Mouse (Mus musculus) hindbrain, embryonic 12.5 days (tissue): Measurements from ENCODE around the gene Smurf1. TPM values are rescaled to one million over a fixed set of nuclear protein-coding genes. Genes with fewer than 3 reads are reported as not detected.

ENCODE experiments used
- ATAC-seq: fragments of 200-750 bp; cut with Nextera tagmentation; 2 replicates; pipeline ENCODE4 v1.8.0; 2017; ENCODE audit warnings: moderate TSS enrichment; ENCODE audit not compliant: low FRiP score
- H3K27ac ChIP-seq: fragments of 300-500 bp; sonication (generic); 2 replicates; pipeline ENCODE4 v1.5.1; 2016; ENCODE audit warnings: mild to moderate bottlenecking
- H3K27me3 ChIP-seq: fragments of 300-500 bp; sonication (generic); 2 replicates; pipeline ENCODE4 v1.6.1; 2016; ENCODE audit warnings: mild to moderate bottlenecking
- H3K36me3 ChIP-seq: fragments of 300-500 bp; sonication (generic); 2 replicates; pipeline ENCODE4 v1.6.1; 2016; ENCODE audit warnings: mild to moderate bottlenecking
- H3K4me1 ChIP-seq: fragments of 300-500 bp; sonication (generic); 2 replicates; pipeline ENCODE4 v1.6.1; 2016
- H3K4me2 ChIP-seq: fragments of 300-500 bp; sonication (generic); replicated peaks from 2 replicates; pipeline ENCODE4 v1.6.1; 2016; ENCODE audit warnings: mild to moderate bottlenecking
- H3K4me3 ChIP-seq: fragments of 300-500 bp; sonication (generic); 2 replicates; pipeline ENCODE4 v1.5.1; 2016; ENCODE audit warnings: mild to moderate bottlenecking
- H3K9ac ChIP-seq: fragments of 300-500 bp; sonication (generic); 2 replicates; pipeline ENCODE4 v1.6.1; 2016; ENCODE audit warnings: mild to moderate bottlenecking, moderate library complexity
- H3K9me3 ChIP-seq: fragments of 300-500 bp; sonication (generic); replicated peaks from 2 replicates; pipeline ENCODE4 v1.6.1; 2016; ENCODE audit warnings: mild to moderate bottlenecking
- WGBS: fragments of 180-500 bp; shearing (Covaris S2); methylation state at CpG from one replicate; pipeline ENCODE4 v1.1.7; 2016; 5-methylcytosine and 5-hydroxymethylcytosine counted together
- polyA plus RNA-seq: library from polyadenylated mRNA; unstranded; fragments of >200 nt; fragmentation: Nextera tagmentation; extraction: Ambion mirVana; gene quantifications from 2 replicates; pipeline ENCODE4 v1.2.1, GENCODE M21; 2016

Smurf1 gene
- polyA plus RNA-seq, 1 experiment from 2014 or later = 33.3 TPM

DNA sequence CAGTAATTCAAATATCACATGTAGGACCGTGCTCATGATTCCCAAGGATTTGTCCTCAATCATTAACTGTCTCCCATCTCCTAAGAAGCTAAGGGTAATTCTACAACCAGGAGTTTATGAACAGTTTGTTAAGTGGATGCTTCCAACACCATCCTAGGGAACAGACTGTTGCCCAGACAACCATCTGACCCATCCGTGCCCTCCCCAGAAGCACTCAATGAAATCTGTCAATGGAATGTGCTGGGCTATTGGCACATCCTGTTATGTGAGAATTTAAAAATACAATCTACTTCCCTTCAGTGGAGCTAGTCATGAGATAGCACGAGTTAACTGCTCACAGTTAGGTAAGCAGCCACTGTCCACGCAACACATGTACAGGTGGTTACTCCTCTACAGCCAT is 56.1 kb downstream of the Smurf1 start:
- no peaks in the 10 kb centered on the region for H3K9me3 ChIP-seq
- H3K4me3 ChIP-seq = no peak overlapping the region
- no peak for ATAC-seq
- no peaks in the 10 kb centered on the region for H3K36me3 ChIP-seq
- no peak overlapping the region for H3K4me2 ChIP-seq
- H3K4me1 ChIP-seq = peaks cover 23% of the 10 kb centered on the region
- WGBS = 77% methylated on average over 4 of the region's 4 CpGs
- no peak overlapping the region for H3K27ac ChIP-seq
- no peak overlapping the region for H3K9ac ChIP-seq
- H3K27me3 ChIP-seq = no peaks in the 10 kb centered on the region

DNA sequence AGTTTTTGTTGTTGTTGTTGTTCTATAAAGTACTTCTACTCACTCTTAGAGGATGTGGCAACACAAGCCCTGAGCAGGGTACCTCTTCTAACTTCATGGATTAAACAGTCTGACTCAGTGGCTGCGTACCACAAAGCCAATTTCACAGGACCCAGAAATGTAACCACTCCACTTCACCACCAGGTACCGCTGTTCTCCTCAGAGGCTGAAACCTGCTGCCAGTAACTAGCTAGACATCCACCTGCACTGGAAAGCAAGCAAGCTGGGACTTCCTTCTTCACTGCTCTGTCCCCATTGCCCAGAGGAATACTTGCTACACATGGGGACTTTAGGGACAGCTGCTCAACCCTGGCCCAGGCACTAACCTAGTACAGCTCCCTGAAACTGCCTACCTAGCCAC is 58.1 kb downstream of the Smurf1 start:
- Histone ChIP-seq H3K9me3 (no peaks in the 10 kb centered on the region), H3K27me3 (no peaks in the 10 kb centered on the region), H3K36me3 (no peaks in the 10 kb centered on the region), H3K4me1 (peaks cover 16% of the 10 kb centered on the region), H3K4me2 (no peak overlapping the region), H3K27ac (no peak overlapping the region), H3K9ac (no peak overlapping the region), H3K4me3 (no peak overlapping the region)
- WGBS = 67% methylated on average over 2 of the region's 2 CpGs
- ATAC-seq = no peak

DNA sequence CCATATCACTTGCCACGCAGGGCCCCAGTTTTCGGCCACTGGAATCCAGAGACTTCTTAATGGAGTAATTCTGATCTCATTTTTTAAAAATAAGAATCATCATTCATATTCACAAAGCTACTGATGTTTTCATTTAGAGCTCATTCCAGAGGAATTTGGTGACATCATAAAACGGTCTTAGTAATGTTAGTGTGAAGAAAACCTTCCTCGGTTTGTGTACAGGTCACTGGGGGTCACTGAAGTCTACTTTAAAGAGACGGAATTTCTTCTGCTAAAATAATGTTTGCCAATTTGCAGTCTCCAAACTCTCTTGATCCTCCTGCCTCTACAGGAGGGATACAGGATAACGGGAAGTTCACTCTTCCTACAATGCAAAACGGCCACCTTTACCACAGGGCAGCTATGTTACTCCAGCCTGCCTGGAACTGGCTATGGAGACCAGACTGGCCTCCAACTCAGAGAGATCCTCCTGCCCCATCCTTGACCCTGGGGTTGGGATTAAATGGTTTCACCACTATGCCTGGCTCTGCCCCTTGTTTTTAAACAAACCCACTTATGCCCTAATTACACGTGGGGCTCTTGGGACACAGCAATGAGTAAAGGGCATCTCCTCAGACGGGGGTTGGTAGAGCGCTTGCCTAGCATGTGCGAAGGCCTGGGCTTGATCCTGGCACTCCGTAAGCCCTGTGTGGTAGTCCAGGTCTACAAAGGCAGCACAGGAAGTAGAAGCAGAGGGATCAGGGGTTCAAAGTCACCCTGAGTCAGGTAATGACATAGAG is 61.1 kb downstream of the Smurf1 start:
- peaks cover 17% of the 10 kb centered on the region for H3K4me1 ChIP-seq
- peaks cover 12% of the 10 kb centered on the region; the same call in 1 of the 2 replicates for H3K36me3 ChIP-seq
- no peaks in the 10 kb centered on the region for H3K9me3 ChIP-seq
- H3K27me3 ChIP-seq = no peaks in the 10 kb centered on the region
- no peak overlapping the region for H3K27ac ChIP-seq
- H3K4me2 ChIP-seq = no peak overlapping the region
- 86% methylated on average over 12 of the region's 12 CpGs for WGBS
- ATAC-seq = no peak
- H3K9ac ChIP-seq = no peak overlapping the region
- H3K4me3 ChIP-seq = no peak overlapping the region

DNA sequence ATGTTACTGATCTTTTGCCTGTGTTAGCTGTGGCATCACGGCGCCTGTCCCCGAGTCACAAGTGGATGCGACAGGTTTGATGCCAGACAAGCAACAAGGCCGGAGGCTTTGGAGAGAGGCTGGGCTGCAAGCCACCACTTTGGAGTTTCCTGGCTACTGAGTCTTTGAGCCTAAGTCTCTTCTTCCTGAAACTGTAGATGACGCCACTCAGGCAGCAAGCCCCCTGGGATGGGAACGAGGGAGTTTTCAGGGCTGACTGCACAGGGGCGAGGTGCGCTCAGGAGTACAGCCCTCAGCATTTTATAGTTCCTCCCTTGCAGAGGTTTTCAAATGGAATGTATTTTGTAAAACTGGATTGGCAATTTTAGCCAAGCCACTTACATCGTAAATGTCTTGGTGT is 63.9 kb downstream of the Smurf1 start:
- H3K27ac ChIP-seq = 0 out of 2 replicates have a peak overlapping the region, but pooled peaks have one; percentile 7
- H3K4me1 ChIP-seq = peaks cover 32% of the 10 kb centered on the region
- 71% methylated on average over 10 of the region's 10 CpGs for WGBS
- H3K4me2 ChIP-seq = no peak overlapping the region
- no peaks in the 10 kb centered on the region for H3K27me3 ChIP-seq
- no peak for ATAC-seq
- no peak overlapping the region for H3K9ac ChIP-seq
- no peaks in the 10 kb centered on the region for H3K9me3 ChIP-seq
- H3K4me3 ChIP-seq = no peak overlapping the region
- peaks cover 22% of the 10 kb centered on the region for H3K36me3 ChIP-seq

DNA sequence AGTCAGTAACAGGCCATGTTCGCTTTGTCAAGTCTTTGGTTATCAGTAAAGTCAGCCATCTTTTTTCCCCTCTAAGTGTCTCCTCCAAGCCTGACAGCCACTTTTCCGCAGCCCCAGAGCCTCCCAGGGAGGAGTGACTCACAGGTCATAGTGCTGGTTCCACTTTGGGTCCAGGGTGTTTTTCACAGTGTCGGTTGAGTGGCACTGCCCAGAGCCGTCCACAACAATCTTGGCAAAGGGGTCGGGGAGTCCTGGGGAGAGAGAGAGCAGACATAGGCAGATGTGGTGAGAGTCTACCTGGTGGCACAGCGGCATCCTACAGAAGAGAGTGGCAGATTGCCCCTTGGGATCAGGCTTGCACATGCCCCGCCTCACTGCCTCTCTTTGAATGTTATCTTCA is 64.6 kb downstream of the Smurf1 start:
- no peak overlapping the region for H3K27ac ChIP-seq
- H3K4me2 ChIP-seq = no peak overlapping the region
- ATAC-seq = no peak
- no peak overlapping the region for H3K4me3 ChIP-seq
- H3K36me3 ChIP-seq = peaks cover 30% of the 10 kb centered on the region
- no peaks in the 10 kb centered on the region for H3K9me3 ChIP-seq
- WGBS = 79% methylated on average over 7 of the region's 7 CpGs
- H3K4me1 ChIP-seq = peaks cover 32% of the 10 kb centered on the region
- H3K27me3 ChIP-seq = no peaks in the 10 kb centered on the region
- H3K9ac ChIP-seq = no peak overlapping the region

DNA sequence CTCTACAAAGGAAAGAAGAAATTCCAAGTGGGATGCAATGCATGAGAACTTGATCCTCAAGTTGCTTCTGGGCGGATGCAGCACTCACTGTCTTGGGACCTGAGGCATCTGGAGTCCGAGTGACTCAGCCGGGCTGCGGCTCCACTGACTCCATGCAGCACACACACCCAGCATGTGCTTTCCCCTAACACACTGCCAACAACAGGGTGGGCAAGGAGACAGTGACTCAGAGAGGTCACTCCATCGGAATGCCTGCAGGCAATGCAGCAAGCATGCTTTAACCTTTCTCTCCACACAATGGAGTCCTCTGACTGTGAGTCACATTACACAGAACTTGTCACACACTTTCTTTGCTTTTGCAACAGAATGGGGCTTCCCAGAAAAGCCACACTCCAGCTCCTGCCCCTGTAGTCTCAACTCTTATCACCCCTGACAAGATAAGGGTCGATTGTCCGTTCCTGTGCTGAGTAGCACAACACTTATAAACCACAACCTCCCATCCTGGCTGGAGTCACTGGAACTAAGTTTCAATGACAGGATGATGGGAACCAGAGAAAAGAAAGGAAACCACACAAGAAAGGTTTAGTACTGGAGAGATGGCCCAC is 67.1 kb downstream of the Smurf1 start:
- Histone ChIP-seq H3K9me3 (no peaks in the 10 kb centered on the region), H3K36me3 (peaks cover 51% of the 10 kb centered on the region), H3K9ac (no peak overlapping the region), H3K27ac (no peak overlapping the region), H3K4me2 (no peak overlapping the region), H3K4me1 (peaks cover 29% of the 10 kb centered on the region), H3K27me3 (no peaks in the 10 kb centered on the region), H3K4me3 (no peak overlapping the region)
- WGBS = 39% methylated on average over 7 of the region's 7 CpGs
- no peak for ATAC-seq

DNA sequence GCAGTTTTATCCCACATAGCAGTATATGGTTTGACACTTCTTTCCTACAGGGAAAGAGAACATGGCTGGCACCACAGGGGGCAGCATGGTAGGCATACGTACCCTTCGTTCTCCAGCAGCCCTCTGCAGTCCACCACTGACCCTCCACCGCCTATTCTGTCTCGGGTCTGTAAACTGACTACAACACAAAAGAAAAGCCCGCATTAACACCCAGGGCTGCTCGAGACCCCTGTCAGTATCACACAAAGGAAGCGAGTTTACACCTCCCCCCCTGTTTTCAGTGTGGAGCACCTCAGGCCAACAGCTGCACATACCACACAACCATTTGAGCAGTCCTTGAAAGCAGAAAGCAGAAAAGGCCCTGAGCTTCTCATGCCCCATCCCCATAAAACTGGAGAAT is 67.8 kb downstream of the Smurf1 start:
- WGBS = 25% methylated on average over 7 of the region's 7 CpGs
- Histone ChIP-seq H3K36me3 (peaks cover 58% of the 10 kb centered on the region), H3K9me3 (no peaks in the 10 kb centered on the region), H3K4me2 (no peak overlapping the region), H3K9ac (no peak overlapping the region), H3K27ac (no peak overlapping the region; the same call in 1 of the 2 replicates), H3K4me1 (peaks cover 29% of the 10 kb centered on the region), H3K4me3 (no peak overlapping the region), H3K27me3 (no peaks in the 10 kb centered on the region)
- no peak for ATAC-seq

DNA sequence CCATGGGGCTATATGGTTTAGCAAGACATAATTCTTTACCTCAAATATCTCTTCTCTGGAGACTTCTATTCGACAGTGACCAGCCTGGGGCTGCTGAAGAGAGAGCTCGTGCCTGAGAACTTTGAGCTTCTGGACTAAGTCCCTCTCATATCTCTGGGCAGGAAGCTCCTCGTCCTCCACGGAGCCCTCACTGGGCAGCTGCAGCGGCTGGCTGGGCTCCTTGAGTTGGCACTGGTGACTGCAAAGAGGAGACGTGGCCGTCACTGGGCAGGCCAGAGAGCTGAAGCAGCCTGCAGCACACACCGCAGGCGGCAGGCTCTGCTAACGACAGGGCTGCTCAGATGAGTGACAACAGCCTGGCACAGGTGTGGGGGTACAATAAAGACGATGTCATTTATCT is 74.4 kb downstream of the Smurf1 start:
- Histone ChIP-seq H3K4me2 (no peak overlapping the region), H3K9me3 (0 out of 2 replicates have a peak, but pooled peaks cover 4% of the 10 kb centered on the region), H3K4me3 (no peak overlapping the region), H3K27ac (no peak overlapping the region), H3K27me3 (no peaks in the 10 kb centered on the region), H3K36me3 (peaks cover 92% of the 10 kb centered on the region), H3K9ac (no peak overlapping the region), H3K4me1 (no peaks in the 10 kb centered on the region)
- no peak for ATAC-seq
- 87% methylated on average over 11 of the region's 11 CpGs for WGBS

DNA sequence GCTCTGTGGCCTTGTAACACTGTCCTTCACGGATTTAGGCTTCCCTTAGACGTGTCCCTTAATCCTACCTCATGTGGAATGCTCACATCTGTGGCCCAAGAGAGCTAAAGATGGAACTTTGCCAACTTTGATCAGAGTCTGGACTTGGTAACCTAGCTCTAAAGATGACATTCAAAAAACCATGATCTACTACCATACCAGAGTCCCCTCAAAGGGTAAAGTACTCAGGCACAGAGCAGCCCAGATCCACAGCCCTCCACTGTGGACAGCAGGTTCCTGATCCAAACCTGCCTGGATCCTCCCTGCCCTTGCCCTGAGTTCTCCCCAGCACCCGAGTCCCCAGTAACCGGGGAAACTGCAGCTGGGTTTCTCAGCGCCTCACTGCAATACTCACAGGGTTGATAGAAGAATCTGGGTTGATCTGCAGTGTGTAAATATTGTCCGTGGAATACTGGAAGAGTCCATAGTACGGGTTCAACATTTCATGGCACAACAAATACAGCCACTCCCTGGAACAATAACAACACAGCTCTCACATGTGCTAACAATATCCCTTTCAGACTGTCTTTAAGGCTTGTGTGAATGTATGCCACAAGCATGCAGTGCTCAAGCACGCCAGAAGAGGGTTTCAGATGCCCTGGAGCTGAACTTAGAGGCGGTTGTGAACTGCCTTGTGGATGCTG is 79.5 kb downstream of the Smurf1 start:
- peaks cover 96% of the 10 kb centered on the region for H3K36me3 ChIP-seq

DNA sequence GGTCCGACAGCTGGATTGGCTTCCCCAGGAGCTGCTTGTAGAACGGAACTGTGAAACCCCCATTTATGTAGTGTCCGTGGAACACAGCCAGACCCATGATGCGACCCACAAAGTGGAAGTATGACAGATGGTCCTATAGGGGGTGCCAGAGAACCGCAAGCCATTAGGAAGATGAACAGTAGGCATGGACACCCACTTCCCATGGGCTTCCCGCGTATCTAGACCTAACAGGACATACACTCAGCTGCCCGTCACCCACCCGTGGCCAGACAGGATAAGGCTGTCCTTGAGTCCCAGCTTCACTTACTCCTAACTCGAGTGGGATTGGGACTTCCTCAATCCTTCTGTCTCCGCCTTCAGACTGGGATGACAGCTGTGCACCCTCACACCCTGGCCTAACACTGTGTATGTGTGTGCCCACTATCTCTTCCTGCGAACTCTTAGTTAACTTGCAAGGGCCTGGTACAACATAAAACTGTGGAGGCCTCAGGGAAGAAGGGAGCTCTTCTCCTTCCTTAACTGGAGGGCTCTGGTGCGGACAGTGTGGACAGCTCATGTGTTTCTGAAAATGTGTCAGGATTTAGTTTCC is 80.9 kb downstream of the Smurf1 start:
- WGBS = 83% methylated on average over 13 of the region's 13 CpGs
- no peak for ATAC-seq
- H3K4me1 ChIP-seq = no peaks in the 10 kb centered on the region

More for the DNA sequence above, 79.5 kb downstream of the Smurf1 start:
- H3K4me2 ChIP-seq = no peak overlapping the region
- no peak overlapping the region for H3K4me3 ChIP-seq
- no peak for ATAC-seq
- 0 out of 2 replicates have a peak, but pooled peaks cover 4% of the 10 kb centered on the region for H3K9me3 ChIP-seq
- no peak overlapping the region for H3K9ac ChIP-seq
- no peak overlapping the region for H3K27ac ChIP-seq
- 94% methylated on average over 9 of the region's 9 CpGs for WGBS
- H3K4me1 ChIP-seq = no peaks in the 10 kb centered on the region
- no peaks in the 10 kb centered on the region for H3K27me3 ChIP-seq

DNA sequence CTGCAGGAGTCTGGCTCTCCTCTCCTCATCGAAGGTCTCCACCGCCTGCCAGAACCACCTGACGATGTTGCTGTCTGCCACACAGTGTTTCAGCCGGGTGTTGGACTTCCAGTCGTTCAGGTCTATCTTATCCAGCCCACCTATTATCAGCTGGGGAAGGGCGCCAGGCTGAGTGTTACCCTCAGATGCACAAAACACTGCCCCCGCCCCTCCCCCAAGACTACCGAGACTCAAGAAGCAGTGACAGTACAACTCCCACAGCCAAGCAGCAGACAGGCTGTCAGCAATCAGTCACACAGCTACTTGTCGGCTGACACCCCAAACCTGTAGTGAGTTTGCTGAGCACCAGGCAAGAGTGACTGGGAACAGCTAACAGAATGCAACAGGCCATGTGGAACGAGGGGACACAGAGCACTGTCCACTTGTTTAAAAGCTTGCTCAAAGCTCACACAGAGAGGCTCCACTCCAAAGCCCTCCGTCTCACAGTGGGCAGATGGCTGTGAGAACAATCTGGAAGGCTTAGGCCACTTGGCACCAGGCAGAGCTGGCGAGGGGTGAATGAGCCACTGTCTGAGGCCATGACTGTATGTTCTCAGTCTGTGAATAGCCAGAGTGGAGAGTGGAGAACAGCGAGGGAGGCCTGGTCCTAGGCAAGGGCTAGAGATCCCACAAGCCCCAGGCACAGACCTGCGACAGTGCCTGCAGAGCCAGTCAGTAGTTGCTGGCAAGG is 83.8 kb downstream of the Smurf1 start:
- no peak for ATAC-seq
- no peak overlapping the region for H3K27ac ChIP-seq
- no peaks in the 10 kb centered on the region for H3K4me1 ChIP-seq
- H3K27me3 ChIP-seq = no peaks in the 10 kb centered on the region
- H3K9ac ChIP-seq = no peak overlapping the region
- WGBS = 90% methylated on average over 14 of the region's 14 CpGs
- no peak overlapping the region for H3K4me3 ChIP-seq
- no peak overlapping the region for H3K4me2 ChIP-seq
- H3K36me3 ChIP-seq = peaks cover 92% of the 10 kb centered on the region
- no peaks in the 10 kb centered on the region for H3K9me3 ChIP-seq

More for the DNA sequence above, 80.9 kb downstream of the Smurf1 start:
- Histone ChIP-seq H3K27ac (no peak overlapping the region), H3K9me3 (0 out of 2 replicates have a peak, but pooled peaks cover 4% of the 10 kb centered on the region), H3K4me3 (no peak overlapping the region), H3K4me2 (no peak overlapping the region), H3K27me3 (no peaks in the 10 kb centered on the region), H3K9ac (no peak overlapping the region), H3K36me3 (peaks cover 98% of the 10 kb centered on the region)
